In genomic region chr4:41731052-41731765, GRCm38 (mm10) we compare ENCODE assay signal across 8 mouse cellular contexts. TPM values are rescaled to one million over a fixed set of nuclear protein-coding genes. Genes with fewer than 3 reads are reported as not detected.
DNase-seq lines count a peak whose midpoint lies in the region; ATAC-seq and TF ChIP-seq lines count a peak whose summit lies in the region.

Gene Arid3c (minus strand): TSS chr4:41731142.

- peak; percentile 61 for ATAC-seq in lung, embryonic 16.5 days (ENCODE audit: low read depth)
- ATAC-seq in limb, embryonic 15.5 days (ENCODE audit: insufficient number of reproducible peaks, low FRiP score, low TSS enrichment, low read depth) = no peak

- H3K36me3 ChIP-seq in lung, embryonic 16.5 days (ENCODE audit: control insufficient read depth, insufficient read depth, low read length) = no peaks in the 10 kb centered on the region
- H3K36me3 ChIP-seq in limb, embryonic 15.5 days = no peaks in the 10 kb centered on the region
- no peaks in the 10 kb centered on the region for H3K36me3 ChIP-seq in splenic B cell, adult 2 months (ENCODE audit: control insufficient read depth, insufficient read depth, low read length, poor library complexity, severe bottlenecking)

- peak within 1 kb of the TSS; percentile 40 for H3K4me3 ChIP-seq in lung, embryonic 16.5 days (ENCODE audit: low read length)
- H3K4me3 ChIP-seq in embryonic fibroblast, embryonic 13.5 days (ENCODE audit: insufficient read depth, low read length) = peak within 1 kb of the TSS; percentile 31
- peak within 1 kb of the TSS; percentile 30 for H3K4me3 ChIP-seq in limb, embryonic 15.5 days

- no peaks in the 10 kb centered on the region for H3K9me3 ChIP-seq in lung, embryonic 16.5 days (ENCODE audit: control insufficient read depth, low read length)
- no peaks in the 10 kb centered on the region for H3K9me3 ChIP-seq in limb, embryonic 15.5 days

- 0 out of 2 replicates have a peak, but pooled peaks cover 2% of the 10 kb centered on the region for H3K4me1 ChIP-seq in lung, embryonic 16.5 days (replicated peaks; ENCODE audit: control insufficient read depth, insufficient read depth, low read length)
- H3K4me1 ChIP-seq in embryonic fibroblast, embryonic 13.5 days (ENCODE audit: control insufficient read depth, insufficient read depth, low read length) = no peaks in the 10 kb centered on the region
- H3K4me1 ChIP-seq in limb, embryonic 15.5 days = peaks cover 12% of the 10 kb centered on the region

- peak within 1 kb of the TSS; percentile 63 for H3K4me2 ChIP-seq in lung, embryonic 16.5 days (ENCODE audit: low read depth, low read length)
- H3K4me2 ChIP-seq in limb, embryonic 15.5 days = peak within 1 kb of the TSS; percentile 53

- DNase-seq in lung, postnatal 25 days (ENCODE audit: low spot score) = no peak
- DNase-seq in splenic B cell, adult 2 months (ENCODE audit: low read depth, low spot score) = peak; percentile 48
- DNase-seq in layer of hippocampus, adult 18-20 months (ENCODE audit: low spot score in 2 of 2) = no peak
- DNase-seq in layer of hippocampus, postnatal 14 days (ENCODE audit: low spot score in 2 of 2) = no peak
- no peak for DNase-seq in gastrocnemius, postnatal 10 days

- peaks cover 65% of the 10 kb centered on the region for H3K27me3 ChIP-seq in lung, embryonic 16.5 days (ENCODE audit: control insufficient read depth, insufficient read depth, low read depth, low read length)
- H3K27me3 ChIP-seq in limb, embryonic 15.5 days = peaks cover 71% of the 10 kb centered on the region
- H3K27me3 ChIP-seq in splenic B cell, adult 2 months (ENCODE audit: control insufficient read depth, insufficient read depth, low read length, poor library complexity, severe bottlenecking) = no peaks in the 10 kb centered on the region

- no peak for TF ChIP-seq CTCF in embryonic fibroblast, embryonic 13.5 days (IDR thresholded peaks at IDR 0.05; ENCODE audit: borderline replicate concordance, insufficient read depth, low read length)

- H3K9ac ChIP-seq in lung, embryonic 16.5 days (ENCODE audit: low read length) = peak within 1 kb of the TSS; percentile 49
- 0 out of 2 replicates have a peak within 1 kb of the TSS, but pooled peaks have one; percentile 3 for H3K9ac ChIP-seq in limb, embryonic 15.5 days

- no peak within 1 kb of the TSS for H3K27ac ChIP-seq in lung, embryonic 16.5 days (ENCODE audit: low read length)
- H3K27ac ChIP-seq in embryonic fibroblast, embryonic 13.5 days (ENCODE audit: insufficient read depth, low read length) = no peak within 1 kb of the TSS
- H3K27ac ChIP-seq in limb, embryonic 15.5 days = no peak within 1 kb of the TSS

- TF ChIP-seq POLR2A in embryonic fibroblast, embryonic 13.5 days (IDR thresholded peaks at IDR 0.05; ENCODE audit: low read depth, low read length) = no peak

- 2% methylated on average over 49 of the region's 50 CpGs for WGBS in lung, embryonic 16.5 days
- 3% methylated on average over 50 of the region's 50 CpGs for WGBS in limb, embryonic 15.5 days

RNA-seq across cellular contexts. Expression of gene Arid3c, which starts in this region (rescaled TPM):
- not detected in 2 replicates for polyA plus RNA-seq in lung, embryonic 16.5 days (2015; fragmentation: Nextera tagmentation; extraction: Ambion mirVana)
- polyA plus RNA-seq in embryonic fibroblast, embryonic 13.5 days (2011; ENCODE audit: insufficient read length, low read depth, missing spikeins) = not detected in 2 replicates
- not detected in 2 replicates for polyA plus RNA-seq in limb, embryonic 15.5 days (2015; fragmentation: Nextera tagmentation; extraction: Ambion mirVana)
- total RNA-seq in layer of hippocampus, adult 18-20 months (2021) = not detected
- total RNA-seq in layer of hippocampus, postnatal 14 days (2021) = not detected
- not detected for total RNA-seq in gastrocnemius, postnatal 10 days (2021)

Comparison
In these comparisons a context has a peak if more than half of its experiments do, and no peak if none do; other contexts are left out.
1. Peak in ATAC-seq, H3K4me3 ChIP-seq, H3K9ac ChIP-seq and H3K4me2 ChIP-seq in lung, embryonic 16.5 days; RNA of the gene not detected or under 1 TPM.